Mouse (Mus musculus): Measurements from ENCODE around the gene Disp1.

Disp1 gene

DNA sequence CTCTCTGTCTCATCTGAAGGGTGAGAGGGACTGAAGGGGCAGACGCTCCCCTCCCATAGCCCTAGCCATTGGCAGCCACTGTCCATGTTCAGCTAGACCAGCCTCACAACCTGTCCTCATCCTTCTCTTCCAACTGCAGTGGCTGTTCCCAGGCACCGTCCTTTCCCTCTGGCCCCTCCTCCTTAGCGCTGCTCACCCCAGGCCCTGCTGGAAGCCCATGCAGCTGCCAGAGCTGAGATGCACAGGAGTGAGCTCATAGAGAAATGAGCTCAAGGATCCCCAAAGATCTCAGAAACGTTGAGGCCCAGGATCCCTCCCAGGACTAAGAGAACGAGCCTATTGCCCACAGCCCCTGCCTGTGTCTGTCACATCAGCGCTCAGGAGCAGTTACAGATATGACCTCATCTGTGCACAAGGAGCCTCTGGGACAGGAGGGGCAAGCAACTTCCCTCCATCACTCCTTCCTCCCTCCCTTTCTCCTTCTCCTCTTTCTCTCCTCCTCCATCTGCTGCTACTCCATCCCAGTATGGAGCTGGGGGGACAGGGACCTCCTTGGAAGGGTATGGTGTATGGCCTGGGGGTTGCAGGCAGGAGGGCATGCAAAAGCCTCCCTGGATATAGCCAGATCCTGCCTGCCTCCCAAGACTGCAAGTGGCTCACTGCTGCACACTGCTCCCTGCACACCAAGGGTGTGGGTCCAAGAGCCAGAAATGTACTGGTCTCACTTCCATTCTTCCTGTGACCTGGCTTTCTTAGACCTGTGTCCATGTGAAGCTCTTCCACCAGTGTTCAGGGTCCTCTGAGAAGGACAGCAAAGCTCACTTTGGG, 181.2 kb downstream of the Disp1 start:
- no peak for DNase-seq (ENCODE audit: low spot score)

DNA sequence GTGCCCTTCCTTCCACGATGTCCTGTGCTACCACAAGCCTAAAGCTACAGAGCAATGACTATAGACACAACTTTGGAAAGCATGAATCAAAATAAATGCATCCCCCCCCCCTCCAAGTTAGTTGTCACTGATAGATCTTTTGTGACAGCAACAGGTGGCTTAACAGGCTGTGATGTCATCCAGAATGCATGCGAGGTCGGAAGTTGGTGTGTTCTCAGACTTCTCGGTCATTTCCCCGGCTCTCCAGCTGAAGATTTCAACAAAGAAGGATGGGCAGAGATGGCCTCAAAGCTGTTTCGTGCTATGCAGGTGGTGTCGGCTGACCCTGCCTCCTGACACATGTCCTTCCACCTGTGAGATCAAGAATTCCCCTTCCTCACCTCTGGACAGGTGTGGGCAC, 181.9 kb downstream of the Disp1 start:
- no peak for DNase-seq (ENCODE audit: low spot score)
